ENCODE assay signal across 12 mouse cellular contexts in the genomic region with DNA sequence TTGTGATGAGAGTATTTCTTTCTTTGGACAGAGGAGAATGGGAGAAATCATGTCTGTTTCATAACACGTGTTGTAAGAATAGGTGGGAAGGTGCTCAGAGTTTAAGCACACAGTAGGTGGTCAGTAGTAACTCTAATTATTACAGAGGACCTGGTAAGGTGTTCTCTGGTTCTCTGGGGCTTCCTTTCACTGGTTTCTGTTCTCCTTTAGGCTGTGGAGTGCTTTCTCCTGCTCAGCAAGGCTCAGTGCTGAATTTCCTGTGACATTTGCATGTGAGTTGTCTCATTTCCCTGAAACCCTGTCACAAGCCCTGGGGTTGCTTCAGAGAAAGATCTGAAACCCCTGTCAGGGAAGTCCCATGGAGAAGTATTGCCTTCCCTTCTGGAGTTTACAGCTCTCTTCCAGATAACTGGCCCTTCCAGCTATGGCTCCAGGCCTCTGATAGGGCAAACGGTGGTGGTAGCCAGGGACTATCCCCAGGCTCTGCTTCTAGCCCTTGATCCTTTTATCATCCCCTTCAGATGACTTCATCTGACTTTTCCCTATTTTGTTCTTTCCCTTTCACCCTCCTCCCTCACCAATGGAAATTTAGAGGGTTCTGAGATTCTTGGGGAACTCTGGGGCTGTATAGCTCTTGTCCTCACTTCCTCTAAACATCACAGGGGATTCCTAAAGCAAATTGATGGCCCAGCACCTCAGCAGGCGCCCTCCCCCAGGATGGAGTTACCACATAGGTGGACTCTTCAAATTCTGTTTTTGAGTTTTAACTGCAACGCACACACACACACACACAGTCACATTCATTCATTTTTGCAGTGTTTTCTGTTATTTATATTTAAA.
A peak's percentile ranks its signal among the peaks of the same experiment; 100 is the strongest.
DNase-seq lines count a peak whose midpoint lies in the region; ATAC-seq lines count a peak whose summit lies in the region.
"Had no signal": no experiment of that assay in that cellular context is flagged by ENCODE, and none has a peak within 500 bp of the region (broad histone marks: within the 10 kb centered on the region; RNA-seq: fewer than 3 reads in every experiment).

No protein-coding gene starts in this region.

- intact Hi-C loops in heart, postnatal 10 days (cut with DNase I) = loop anchor here (5.0 kb wide), 1 partner anchor 261 kb away; no protein-coding TSS in a partner anchor

- H3K27me3 ChIP-seq in heart, embryonic 10.5 days (ENCODE audit: insufficient read depth, poor library complexity, severe bottlenecking) = no peaks in the 10 kb centered on the region
- H3K27me3 ChIP-seq in forebrain, embryonic 15.5 days = no peaks in the 10 kb centered on the region
- H3K27me3 ChIP-seq: embryonic facial prominence, embryonic 15.5 days had no signal

- H3K4me3 ChIP-seq in heart, embryonic 10.5 days = no peak overlapping the region
- H3K4me3 ChIP-seq in forebrain, embryonic 15.5 days = no peak overlapping the region
- H3K4me3 ChIP-seq: embryonic facial prominence, embryonic 15.5 days had no signal

- ATAC-seq in neutrophil, adult 5-6 weeks (ENCODE audit: extremely low read depth, insufficient number of reproducible peaks, low FRiP score, poor library complexity, severe bottlenecking) = peak; percentile 71
- no peak for ATAC-seq in forebrain, embryonic 15.5 days (replicated peaks)

- 55% methylated on average over 4 of the region's 4 CpGs for WGBS in heart, embryonic 10.5 days
- WGBS in forebrain, embryonic 15.5 days = 74% methylated on average over 4 of the region's 4 CpGs

- H3K4me2 ChIP-seq in forebrain, embryonic 15.5 days (replicated peaks) = no peak overlapping the region
- H3K4me2 ChIP-seq: embryonic facial prominence, embryonic 15.5 days had no signal

- peak overlapping the region; percentile 52 for H3K27ac ChIP-seq in heart, embryonic 10.5 days
- H3K27ac ChIP-seq in forebrain, embryonic 15.5 days (replicated peaks) = no peak overlapping the region
- H3K27ac ChIP-seq: embryonic facial prominence, embryonic 15.5 days had no signal

- no peak overlapping the region for H3K9ac ChIP-seq in forebrain, embryonic 15.5 days (replicated peaks)
- H3K9ac ChIP-seq: embryonic facial prominence, embryonic 15.5 days had no signal

- H3K9me3 ChIP-seq in heart, embryonic 10.5 days = no peaks in the 10 kb centered on the region
- H3K9me3 ChIP-seq in forebrain, embryonic 15.5 days = no peaks in the 10 kb centered on the region
- H3K9me3 ChIP-seq: embryonic facial prominence, embryonic 15.5 days had no signal

- DNase-seq in heart, adult 8-10 months (ENCODE audit: low spot score) = peak; percentile 46
- no peak for DNase-seq in heart, postnatal 10 days
- DNase-seq in B cell, adult 2 months = peak; percentile 66 to 73
- no peak for DNase-seq in heart, embryonic 10.5 days (ENCODE audit: low spot score)
- DNase-seq in urinary bladder, postnatal 4 days (ENCODE audit: low spot score in 2 of 2) = no peak
- DNase-seq in urinary bladder, adult 2 months (ENCODE audit: low spot score) = no peak
- DNase-seq: cerebellum, adult 2 months; gastrocnemius, postnatal 25 days; kidney, adult 11 months had no signal

- 0 out of 2 replicates have a peak, but pooled peaks cover 9% of the 10 kb centered on the region for H3K4me1 ChIP-seq in heart, embryonic 10.5 days
- no peaks in the 10 kb centered on the region for H3K4me1 ChIP-seq in forebrain, embryonic 15.5 days
- H3K4me1 ChIP-seq: embryonic facial prominence, embryonic 15.5 days had no signal

- H3K36me3 ChIP-seq in heart, embryonic 10.5 days = no peaks in the 10 kb centered on the region
- no peaks in the 10 kb centered on the region for H3K36me3 ChIP-seq in forebrain, embryonic 15.5 days
- H3K36me3 ChIP-seq: embryonic facial prominence, embryonic 15.5 days had no signal

Comparison
In these comparisons a context has a peak if more than half of its experiments do, and no peak if none do; other contexts are left out.
1. DNase-seq: peak in heart, adult 8-10 months (single experiment) and B cell, adult 2 months (2 of 2); none in heart, postnatal 10 days (0 of 2), heart, embryonic 10.5 days (single experiment), urinary bladder, postnatal 4 days (0 of 2) and urinary bladder, adult 2 months (single experiment).